In the genomic region with DNA sequence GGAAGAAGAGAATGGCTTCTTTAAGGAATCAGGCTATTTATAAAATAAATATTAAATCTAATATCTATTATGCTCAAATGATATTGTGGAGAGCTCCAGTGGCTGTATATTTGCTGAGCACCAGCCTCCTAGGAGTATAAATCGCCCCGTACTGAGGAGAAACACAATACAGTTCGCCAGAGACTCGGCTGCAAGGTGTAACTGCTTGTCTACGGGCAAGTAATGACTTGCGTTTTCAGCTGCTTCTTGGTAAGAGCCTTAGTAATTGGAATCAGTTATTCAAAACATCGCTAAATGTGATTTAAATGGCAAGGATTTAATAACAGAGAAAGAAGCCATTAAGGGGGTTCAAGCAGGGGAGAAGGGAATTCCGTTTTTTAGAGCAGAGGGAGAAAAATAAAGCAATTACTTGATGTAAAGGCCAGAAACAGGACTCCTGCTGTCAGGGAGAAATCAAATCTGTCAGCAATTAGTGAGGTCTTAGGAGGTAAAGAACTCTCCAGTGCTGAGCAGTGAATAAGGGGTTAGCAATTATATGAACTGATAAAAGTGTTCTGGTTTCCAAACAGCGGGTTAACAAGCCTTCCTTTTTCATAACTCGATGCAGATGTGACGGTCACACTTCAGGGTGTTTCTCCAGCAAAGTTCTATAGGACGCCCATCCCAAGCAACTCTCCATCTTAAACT, we compare ENCODE assay signal across 13 mouse cellular contexts.
A peak's percentile ranks its signal among the peaks of the same experiment; 100 is the strongest.
DNase-seq lines count a peak whose midpoint lies in the region; ATAC-seq lines count a peak whose summit lies in the region.
"Had no signal": no experiment of that assay in that cellular context is flagged by ENCODE, and none has a peak within 500 bp of the region (broad histone marks: within the 10 kb centered on the region; RNA-seq: fewer than 3 reads in every experiment).

No protein-coding gene starts in this region.

- H3K27ac ChIP-seq in forebrain, embryonic 10.5 days, result peak overlapping the region; percentile 78
- no peak overlapping the region for H3K27ac ChIP-seq in hindbrain, embryonic 15.5 days (replicated peaks)
- 0 out of 2 replicates have a peak overlapping the region, but pooled peaks have one; percentile 2 for H3K27ac ChIP-seq in midbrain, embryonic 16.5 days (ENCODE audit: low read length)
- H3K27ac ChIP-seq: heart, embryonic 15.5 days had no signal

- 8% methylated on average over 12 of the region's 12 CpGs for WGBS in forebrain, embryonic 10.5 days
- 42% methylated on average over 12 of the region's 12 CpGs for WGBS in hindbrain, embryonic 15.5 days
- WGBS in midbrain, embryonic 16.5 days, result 33% methylated on average over 12 of the region's 12 CpGs

- DNase-seq in embryo, embryonic 9.5 days (ENCODE audit: extremely low spot score), result peak; percentile 32
- DNase-seq in forebrain, embryonic 10.5 days (ENCODE audit: extremely low spot score, low spot score), result peak; percentile 49
- DNase-seq in frontal cortex, postnatal 10 days (ENCODE audit: low spot score in 2 of 2), result no peak
- DNase-seq in layer of hippocampus, adult 11-12 months (ENCODE audit: low spot score), result no peak
- DNase-seq: adrenal gland, postnatal 25 days; gastrocnemius, postnatal 14 days; lung, postnatal 10 days; spleen, adult 18-20 months had no signal

- H3K9ac ChIP-seq in hindbrain, embryonic 15.5 days, result no peak overlapping the region
- H3K9ac ChIP-seq in midbrain, embryonic 16.5 days (ENCODE audit: low read depth, low read length), result no peak overlapping the region
- H3K9ac ChIP-seq: heart, embryonic 15.5 days had no signal

- H3K4me1 ChIP-seq in forebrain, embryonic 10.5 days, result peaks cover 43% of the 10 kb centered on the region
- peaks cover 11% of the 10 kb centered on the region; the same call in 1 of the 2 replicates for H3K4me1 ChIP-seq in hindbrain, embryonic 15.5 days (replicated peaks)
- H3K4me1 ChIP-seq in midbrain, embryonic 16.5 days (ENCODE audit: control insufficient read depth, insufficient read depth, low read length), result peaks cover 8% of the 10 kb centered on the region; the same call in 1 of the 2 replicates
- H3K4me1 ChIP-seq: heart, embryonic 15.5 days had no signal

- peak overlapping the region; percentile 34 for H3K4me3 ChIP-seq in forebrain, embryonic 10.5 days
- no peak overlapping the region for H3K4me3 ChIP-seq in hindbrain, embryonic 15.5 days
- H3K4me3 ChIP-seq in midbrain, embryonic 16.5 days (ENCODE audit: low read depth, low read length), result no peak overlapping the region
- H3K4me3 ChIP-seq: heart, embryonic 15.5 days had no signal

- no peaks in the 10 kb centered on the region for H3K9me3 ChIP-seq in forebrain, embryonic 10.5 days
- no peaks in the 10 kb centered on the region for H3K9me3 ChIP-seq in hindbrain, embryonic 15.5 days
- H3K9me3 ChIP-seq in midbrain, embryonic 16.5 days (replicated peaks; ENCODE audit: control insufficient read depth, low read length, poor library complexity, severe bottlenecking), result no peaks in the 10 kb centered on the region; the same call in 1 of the 2 replicates
- H3K9me3 ChIP-seq: heart, embryonic 15.5 days had no signal

- no peak for ATAC-seq in hindbrain, embryonic 15.5 days (ENCODE audit: low FRiP score, low read depth)
- no peak for ATAC-seq in midbrain, embryonic 16.5 days
- no peak for ATAC-seq in CD4-positive, CD25-positive, alpha-beta regulatory T cell, adult 4 months
- ATAC-seq: intestine, postnatal 0 days had no signal

- no peaks in the 10 kb centered on the region for H3K36me3 ChIP-seq in forebrain, embryonic 10.5 days (replicated peaks)
- no peaks in the 10 kb centered on the region for H3K36me3 ChIP-seq in hindbrain, embryonic 15.5 days
- no peaks in the 10 kb centered on the region for H3K36me3 ChIP-seq in midbrain, embryonic 16.5 days (ENCODE audit: control insufficient read depth, insufficient read depth, low read length)
- H3K36me3 ChIP-seq: heart, embryonic 15.5 days had no signal

- peaks cover 22% of the 10 kb centered on the region for H3K27me3 ChIP-seq in forebrain, embryonic 10.5 days (ENCODE audit: poor library complexity, severe bottlenecking)
- H3K27me3 ChIP-seq in hindbrain, embryonic 15.5 days, result no peaks in the 10 kb centered on the region
- no peaks in the 10 kb centered on the region for H3K27me3 ChIP-seq in midbrain, embryonic 16.5 days (ENCODE audit: control insufficient read depth, insufficient read depth, low read depth, low read length)
- H3K27me3 ChIP-seq: heart, embryonic 15.5 days had no signal

- H3K4me2 ChIP-seq in hindbrain, embryonic 15.5 days, result peak overlapping the region; percentile 2; the same call in 1 of the 2 replicates
- H3K4me2 ChIP-seq in midbrain, embryonic 16.5 days (ENCODE audit: low read length), result peak overlapping the region; percentile 25
- H3K4me2 ChIP-seq: heart, embryonic 15.5 days had no signal

Comparison
In these comparisons a context has a peak if more than half of its experiments do, and no peak if none do; other contexts are left out.
1. DNase-seq: peak in embryo, embryonic 9.5 days (single experiment) and forebrain, embryonic 10.5 days (single experiment); none in frontal cortex, postnatal 10 days (0 of 2) and layer of hippocampus, adult 11-12 months (single experiment).